Mouse (Mus musculus) liver, embryonic 11.5 days (tissue): ENCODE results near the gene Rrnad1. TPM values are rescaled to one million over a fixed set of nuclear protein-coding genes. Genes with fewer than 3 reads are reported as not detected.

Source experiments
- ATAC-seq: fragments of 200-750 bp; cut with Nextera tagmentation; replicated peaks from 2 replicates; pipeline ENCODE4 v1.8.0; 2017; ENCODE audit warnings: moderate number of reproducible peaks, mild to moderate bottlenecking, moderate TSS enrichment, moderate library complexity; ENCODE audit not compliant: low FRiP score
- DNase-seq: peaks from one replicate; pipeline ENCODE4 v3.0.0-alpha.2; 2017; ENCODE audit warnings: low spot score
- H3K27ac ChIP-seq: fragments of 300-500 bp; sonication (generic); 2 replicates; pipeline ENCODE4 v1.5.1; 2014; ENCODE audit warnings: mild to moderate bottlenecking, low read depth, low read length, control low read depth
- H3K27me3 ChIP-seq: fragments of 300-500 bp; sonication (generic); replicated peaks from 2 replicates; pipeline ENCODE4 v1.6.1; 2014; ENCODE audit warnings: low read length, mixed read lengths; ENCODE audit not compliant: control insufficient read depth, insufficient read depth
- H3K36me3 ChIP-seq: fragments of 300-500 bp; sonication (generic); 2 replicates; pipeline ENCODE4 v1.6.1; 2014; ENCODE audit warnings: mild to moderate bottlenecking, low read length, moderate library complexity, mixed read lengths; ENCODE audit not compliant: control insufficient read depth, insufficient read depth
- H3K4me1 ChIP-seq: fragments of 300-500 bp; sonication (generic); replicated peaks from 2 replicates; pipeline ENCODE4 v1.6.1; 2014; ENCODE audit warnings: low read length, mixed read lengths; ENCODE audit not compliant: control insufficient read depth, insufficient read depth
- H3K4me2 ChIP-seq: fragments of 300-500 bp; sonication (generic); 2 replicates; pipeline ENCODE4 v1.6.1; 2014; ENCODE audit warnings: mild to moderate bottlenecking, control low read depth, moderate library complexity
- H3K4me3 ChIP-seq: fragments of 300-500 bp; sonication (generic); 2 replicates; pipeline ENCODE4 v1.5.1; 2014; ENCODE audit warnings: low read depth, low read length, control low read depth
- H3K9ac ChIP-seq: fragments of 300-500 bp; sonication (generic); 2 replicates; pipeline ENCODE4 v1.6.1; 2014; ENCODE audit warnings: low read depth, low read length, control low read depth
- H3K9me3 ChIP-seq: fragments of 300-500 bp; sonication (generic); 2 replicates; pipeline ENCODE4 v1.6.1; 2016; ENCODE audit warnings: low read length, inconsistent platforms, mixed read lengths; ENCODE audit not compliant: control insufficient read depth
- WGBS: fragments of 180-500 bp; shearing (Covaris S2); extraction: QIAGEN DNeasy Blood & Tissue Kit; methylation state at CpG from one replicate; pipeline ENCODE4 v1.1.7; 2014; 5-methylcytosine and 5-hydroxymethylcytosine counted together
- polyA plus RNA-seq: library from polyadenylated mRNA; unstranded; fragments of >200 nt; fragmentation: Nextera tagmentation; extraction: Ambion mirVana; gene quantifications from 2 replicates; pipeline ENCODE4 v1.2.1, GENCODE M21; 2014

The Rrnad1 gene
- polyA plus RNA-seq, result 17.5 and 18.8 TPM in 2 replicates

DNA sequence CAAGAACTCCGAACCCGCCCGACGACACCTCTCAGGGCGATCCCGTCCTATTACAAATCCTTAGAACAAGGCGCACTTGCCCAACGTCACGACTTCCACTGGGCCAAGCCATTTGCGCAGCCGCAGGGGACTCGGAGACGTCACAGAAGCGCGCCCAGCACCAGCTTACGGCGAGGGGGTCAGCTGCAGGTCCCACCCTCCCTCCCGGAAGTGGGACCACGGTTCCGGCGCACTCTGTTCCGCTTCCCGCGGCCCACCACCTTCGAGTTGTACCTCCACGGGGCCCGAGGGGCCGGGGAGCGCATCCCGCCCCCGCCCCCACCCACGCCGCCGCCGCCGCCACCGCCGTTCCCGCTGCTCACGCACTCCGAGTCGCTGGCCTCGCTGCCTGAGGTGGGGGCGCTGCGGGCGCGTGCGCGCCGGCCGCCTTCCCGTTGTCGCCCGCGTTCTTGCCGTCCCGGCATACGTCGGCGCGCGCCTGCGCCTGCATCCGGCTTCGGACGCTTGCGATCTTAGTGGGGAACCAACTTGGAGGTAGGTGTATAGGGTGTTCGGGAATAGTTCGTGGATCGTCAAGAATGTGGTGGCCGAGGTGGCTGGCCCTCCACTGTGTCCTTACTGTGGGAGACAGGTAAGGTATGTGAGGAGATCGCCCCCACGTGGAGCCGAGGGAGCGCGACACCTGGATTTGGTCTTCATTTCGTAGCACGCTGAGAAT lies at the start of gene Rrnad1, which contains the start of gene Isg20l2:
Gene Rrnad1, minus strand, starts transcription at position 640 of the 718 bp plus-strand sequence.
Gene Isg20l2, plus strand, starts transcription at position 237 of the 718 bp plus-strand sequence.
- Histone ChIP-seq H3K4me1 (peaks cover 12% of the 10 kb centered on the region), H3K9ac (peak within 1 kb of the TSS; percentile 78), H3K27me3 (no peaks in the 10 kb centered on the region), H3K36me3 (peaks cover 21% of the 10 kb centered on the region), H3K27ac (peak within 1 kb of the TSS; percentile 76), H3K4me2 (peak within 1 kb of the TSS; percentile 88), H3K4me3 (peak within 1 kb of the TSS; percentile 78), H3K9me3 (no peaks in the 10 kb centered on the region)
- DNase-seq (peak; percentile 98), ATAC-seq (peak; percentile 95)
- WGBS, result under 1% methylated on average over 78 of the region's 78 CpGs

DNA sequence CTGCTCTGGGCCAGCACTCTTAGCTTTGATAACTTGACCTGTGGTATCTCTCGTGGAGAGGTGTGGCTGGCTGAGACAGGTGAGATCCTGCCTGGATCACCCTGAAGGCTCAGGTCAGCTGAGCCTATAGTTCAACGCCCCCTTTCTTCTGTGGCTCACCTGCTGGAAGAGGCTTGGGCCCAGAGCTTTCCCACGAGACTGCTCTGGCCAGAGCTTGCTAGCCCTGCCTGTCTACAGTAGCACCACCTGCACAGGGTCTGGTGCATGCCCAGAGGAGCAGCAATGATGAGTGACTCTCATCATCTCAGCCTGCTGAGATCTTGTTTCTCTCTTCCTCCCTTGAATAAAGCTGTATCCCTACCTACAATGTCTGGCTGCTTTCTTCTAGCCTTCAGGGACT lies 49.6 kb upstream of the Rrnad1 start:
- peaks cover 6% of the 10 kb centered on the region; the same call in 1 of the 2 replicates for H3K27me3 ChIP-seq
- DNase-seq, result no peak
- peaks cover 26% of the 10 kb centered on the region for H3K4me1 ChIP-seq
- H3K4me2 ChIP-seq, result no peak overlapping the region
- no peaks in the 10 kb centered on the region for H3K9me3 ChIP-seq
- WGBS, result 48% methylated on average over 3 of the region's 3 CpGs
- no peak for ATAC-seq
- no peak overlapping the region for H3K9ac ChIP-seq
- H3K27ac ChIP-seq, result no peak overlapping the region
- H3K36me3 ChIP-seq, result no peaks in the 10 kb centered on the region
- no peak overlapping the region for H3K4me3 ChIP-seq

DNA sequence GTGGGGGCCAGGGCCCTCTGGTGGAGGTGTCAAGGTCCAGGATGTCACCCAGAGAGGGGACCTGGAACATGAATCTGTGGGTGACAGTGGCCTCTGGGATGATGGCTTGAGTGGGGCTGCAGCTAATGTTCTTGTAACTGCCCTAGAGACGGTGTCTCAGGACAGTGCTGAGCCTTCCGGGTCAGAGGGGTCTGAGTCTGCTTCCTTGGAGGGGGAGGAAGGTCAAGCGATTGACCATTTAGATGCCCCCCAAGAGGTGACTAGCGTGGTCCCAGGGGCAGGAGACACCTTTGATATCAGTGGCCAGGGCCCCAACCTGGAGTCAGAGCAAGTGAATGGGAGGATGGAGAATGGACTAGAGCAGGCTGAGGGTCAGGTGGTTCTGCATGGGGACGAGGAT lies 49.0 kb upstream of the Rrnad1 start:
- DNase-seq, result no peak
- Histone ChIP-seq H3K27ac (no peak overlapping the region), H3K4me1 (peaks cover 26% of the 10 kb centered on the region), H3K4me2 (no peak overlapping the region), H3K36me3 (no peaks in the 10 kb centered on the region), H3K27me3 (peaks cover 6% of the 10 kb centered on the region; the same call in 1 of the 2 replicates), H3K9me3 (no peaks in the 10 kb centered on the region), H3K9ac (no peak overlapping the region), H3K4me3 (no peak overlapping the region)
- no peak for ATAC-seq
- 86% methylated on average over 5 of the region's 5 CpGs for WGBS

DNA sequence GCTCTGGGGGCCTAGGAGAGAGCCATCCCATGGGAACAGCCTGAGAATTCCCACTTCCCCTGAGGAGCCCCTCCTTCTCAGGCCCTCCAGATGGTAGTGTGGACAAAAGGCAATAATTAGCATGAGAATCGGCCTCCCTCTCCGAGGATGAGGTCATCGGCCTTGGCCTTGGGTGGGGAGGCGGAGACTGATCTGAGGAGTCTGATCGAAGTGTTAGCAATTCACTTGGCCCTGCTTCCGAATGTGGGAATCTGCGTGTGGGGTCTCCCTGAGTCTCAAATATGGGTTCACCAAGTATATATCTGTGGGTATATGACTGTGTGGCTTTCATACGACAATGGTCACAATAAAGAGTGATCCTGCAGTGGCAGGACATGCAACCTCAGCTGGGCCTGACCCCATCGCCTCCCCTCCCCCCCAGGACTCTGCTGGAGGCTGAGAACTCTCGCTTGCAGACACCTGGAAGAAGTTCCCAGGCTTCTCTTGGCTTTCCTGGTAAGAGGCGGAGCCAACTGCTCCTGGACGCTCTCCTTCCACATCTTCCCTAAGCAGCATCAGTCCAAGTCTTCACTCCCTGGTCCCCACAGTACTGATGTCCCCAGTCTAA lies 44.0 kb upstream of the Rrnad1 start:
- Histone ChIP-seq H3K9ac (no peak overlapping the region), H3K4me3 (no peak overlapping the region), H3K4me1 (peaks cover 25% of the 10 kb centered on the region), H3K9me3 (no peaks in the 10 kb centered on the region), H3K36me3 (no peaks in the 10 kb centered on the region), H3K4me2 (no peak overlapping the region; the same call in 1 of the 2 replicates), H3K27ac (no peak overlapping the region), H3K27me3 (peaks cover 42% of the 10 kb centered on the region)
- WGBS, result 46% methylated on average over 12 of the region's 12 CpGs
- ATAC-seq, result no peak
- no peak for DNase-seq

DNA sequence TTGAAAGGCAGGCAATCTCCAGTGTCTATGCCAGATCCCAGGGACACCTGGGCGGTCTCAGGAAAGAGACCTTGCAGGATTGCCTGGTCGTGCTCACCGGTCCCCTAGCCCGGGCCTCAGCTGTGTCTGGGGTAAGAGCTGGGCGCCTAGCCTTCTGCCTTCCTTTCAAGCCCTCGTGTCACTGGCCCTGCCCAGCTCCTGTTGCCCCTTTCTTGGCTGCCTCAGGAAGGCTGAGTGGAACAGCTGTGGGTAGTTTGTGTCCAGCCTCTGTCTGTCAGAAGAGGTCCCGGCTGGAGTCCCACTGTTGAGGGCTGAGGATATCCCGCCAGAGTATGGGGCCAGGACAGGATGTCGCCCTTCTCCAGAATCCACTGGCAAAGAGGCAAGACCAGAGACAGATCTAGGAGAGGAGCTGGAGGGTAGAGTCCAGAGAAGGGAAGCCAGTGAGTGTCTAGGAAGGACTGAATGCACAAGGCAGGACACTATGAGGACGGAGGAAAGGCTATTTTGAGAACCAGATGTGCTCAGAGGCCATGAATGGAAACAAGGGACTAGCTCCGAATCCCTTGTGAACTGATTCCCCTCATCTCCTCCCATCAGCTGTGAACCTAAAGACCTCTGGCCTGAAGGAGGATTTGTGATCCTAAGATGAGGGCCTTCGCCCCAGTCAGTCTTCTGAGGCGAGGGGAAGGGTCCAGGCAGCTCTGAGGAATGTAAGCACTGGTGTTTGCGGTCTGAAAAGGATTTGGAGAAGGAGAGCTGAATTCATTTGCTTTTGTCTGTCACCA lies 43.3 kb upstream of the Rrnad1 start:
- no peaks in the 10 kb centered on the region for H3K36me3 ChIP-seq
- 53% methylated on average over 14 of the region's 14 CpGs for WGBS
- H3K9ac ChIP-seq, result no peak overlapping the region
- H3K27ac ChIP-seq, result no peak overlapping the region
- ATAC-seq (no peak), DNase-seq (no peak)
- peaks cover 25% of the 10 kb centered on the region for H3K4me1 ChIP-seq
- H3K27me3 ChIP-seq, result peaks cover 42% of the 10 kb centered on the region
- peak overlapping the region; percentile 77 for H3K4me2 ChIP-seq
- H3K4me3 ChIP-seq, result no peak overlapping the region
- H3K9me3 ChIP-seq, result no peaks in the 10 kb centered on the region

DNA sequence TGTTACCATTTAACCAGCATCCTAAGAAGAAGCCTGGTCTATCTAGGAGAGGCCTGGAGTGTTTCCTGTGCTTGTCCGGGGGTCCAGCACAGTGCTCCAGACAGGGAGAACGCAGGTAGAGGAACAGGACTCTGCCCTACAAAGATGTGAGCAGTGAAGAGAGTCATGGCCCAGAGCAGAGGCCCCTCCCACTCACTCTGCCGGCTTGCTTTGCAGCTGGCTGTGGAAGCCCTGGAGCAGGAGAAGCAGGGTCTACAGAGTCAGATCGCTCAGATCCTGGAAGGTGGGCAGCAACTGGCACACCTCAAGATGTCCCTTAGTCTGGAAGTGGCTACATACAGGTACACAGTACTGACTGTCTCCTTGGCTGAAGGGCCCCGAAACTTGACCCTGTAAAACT lies 42.3 kb upstream of the Rrnad1 start:
- H3K4me3 ChIP-seq, result peak overlapping the region; percentile 55
- WGBS, result 40% methylated on average over 5 of the region's 5 CpGs
- H3K9ac ChIP-seq, result peak overlapping the region; percentile 20; the same call in 1 of the 2 replicates
- H3K36me3 ChIP-seq, result no peaks in the 10 kb centered on the region
- H3K4me1 ChIP-seq, result peaks cover 25% of the 10 kb centered on the region
- H3K9me3 ChIP-seq, result no peaks in the 10 kb centered on the region
- no peak overlapping the region for H3K27ac ChIP-seq
- peak overlapping the region; percentile 77 for H3K4me2 ChIP-seq
- ATAC-seq, result no peak
- H3K27me3 ChIP-seq, result peaks cover 42% of the 10 kb centered on the region
- no peak for DNase-seq

DNA sequence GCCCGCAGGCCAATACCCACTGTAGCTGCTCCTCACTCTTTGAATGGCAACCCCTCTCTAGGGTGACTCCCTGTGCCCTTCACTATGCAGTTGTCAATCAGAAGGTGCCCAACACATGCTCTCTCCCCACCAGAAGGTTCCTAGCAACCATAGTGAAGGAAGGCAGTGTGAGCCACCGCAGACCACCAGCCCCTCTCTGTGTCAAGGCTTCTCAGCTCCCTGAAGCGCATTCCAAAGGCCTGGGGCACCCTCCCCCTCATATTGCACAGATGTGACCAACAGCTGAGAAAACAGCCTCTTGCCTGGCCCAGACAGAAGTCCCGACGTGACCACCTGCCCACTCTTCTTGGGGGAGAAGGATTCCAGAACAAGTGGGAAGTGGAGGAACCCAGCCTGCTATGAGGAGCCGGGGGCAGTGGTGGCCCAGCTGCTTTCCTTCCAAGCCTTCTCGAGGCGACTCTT lies 41.7 kb upstream of the Rrnad1 start:
- ATAC-seq (no peak), DNase-seq (no peak)
- no peak overlapping the region for H3K27ac ChIP-seq
- 0 out of 2 replicates have a peak overlapping the region, but pooled peaks have one; percentile 20 for H3K9ac ChIP-seq
- peak overlapping the region; percentile 77 for H3K4me2 ChIP-seq
- H3K36me3 ChIP-seq, result no peaks in the 10 kb centered on the region
- no peaks in the 10 kb centered on the region for H3K9me3 ChIP-seq
- peaks cover 25% of the 10 kb centered on the region for H3K4me1 ChIP-seq
- 29% methylated on average over 8 of the region's 8 CpGs for WGBS
- H3K4me3 ChIP-seq, result peak overlapping the region; percentile 55
- H3K27me3 ChIP-seq, result peaks cover 42% of the 10 kb centered on the region

DNA sequence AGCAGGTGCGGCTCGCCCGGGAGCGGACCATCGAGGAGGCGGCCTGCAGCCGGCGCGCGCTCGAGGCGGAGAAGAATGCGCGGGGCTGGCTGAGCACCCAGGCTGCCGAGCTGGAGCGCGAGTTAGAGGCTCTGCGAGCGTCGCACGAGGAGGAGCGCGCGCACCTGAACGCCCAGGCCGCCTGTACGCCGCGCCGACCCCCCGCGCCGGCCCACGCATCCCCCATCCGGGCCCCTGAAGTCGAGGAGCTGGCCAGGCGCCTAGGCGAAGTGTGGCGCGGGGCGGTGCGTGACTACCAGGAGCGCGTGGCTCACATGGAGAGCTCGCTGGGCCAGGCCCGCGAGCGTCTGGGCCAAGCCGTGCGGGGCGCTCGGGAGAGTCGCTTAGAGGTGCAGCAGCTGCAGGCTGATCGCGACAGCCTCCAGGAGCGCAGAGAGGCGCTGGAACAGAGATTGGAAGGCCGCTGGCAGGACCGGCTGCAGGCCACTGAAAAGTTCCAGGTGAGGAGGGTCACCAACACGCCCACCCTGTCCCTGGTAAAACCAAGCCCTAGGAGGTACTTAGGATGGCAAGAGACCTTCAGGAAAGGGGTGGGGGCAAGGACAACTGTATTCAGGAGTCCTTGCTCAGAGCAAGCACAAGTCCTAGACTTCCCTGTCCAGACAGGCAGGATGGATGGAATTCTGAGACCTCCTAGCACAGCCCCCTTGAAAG lies 41.1 kb upstream of the Rrnad1 start:
- Histone ChIP-seq H3K4me3 (peak overlapping the region; percentile 55), H3K9me3 (no peaks in the 10 kb centered on the region), H3K27ac (no peak overlapping the region), H3K27me3 (peaks cover 42% of the 10 kb centered on the region), H3K4me1 (peaks cover 25% of the 10 kb centered on the region), H3K9ac (peak overlapping the region; percentile 57), H3K4me2 (peak overlapping the region; percentile 77), H3K36me3 (no peaks in the 10 kb centered on the region)
- ATAC-seq (no peak), DNase-seq (no peak)
- WGBS, result 2% methylated on average over 58 of the region's 60 CpGs
